Mouse (Mus musculus): ENCODE data around the gene Zfp638. TPM values are rescaled to one million over a fixed set of nuclear protein-coding genes. Genes with fewer than 3 reads are reported as not detected.

Gene Zfp638
- polyA plus RNA-seq (2012; rRNA removed): 7.5 and 7.9 TPM in 2 replicates

GRCm38 (mm10) chr6:83866954-83867597, at the start of gene Zfp638:
Gene Zfp638 (plus strand): TSS chr6:83867109.

DNA sequence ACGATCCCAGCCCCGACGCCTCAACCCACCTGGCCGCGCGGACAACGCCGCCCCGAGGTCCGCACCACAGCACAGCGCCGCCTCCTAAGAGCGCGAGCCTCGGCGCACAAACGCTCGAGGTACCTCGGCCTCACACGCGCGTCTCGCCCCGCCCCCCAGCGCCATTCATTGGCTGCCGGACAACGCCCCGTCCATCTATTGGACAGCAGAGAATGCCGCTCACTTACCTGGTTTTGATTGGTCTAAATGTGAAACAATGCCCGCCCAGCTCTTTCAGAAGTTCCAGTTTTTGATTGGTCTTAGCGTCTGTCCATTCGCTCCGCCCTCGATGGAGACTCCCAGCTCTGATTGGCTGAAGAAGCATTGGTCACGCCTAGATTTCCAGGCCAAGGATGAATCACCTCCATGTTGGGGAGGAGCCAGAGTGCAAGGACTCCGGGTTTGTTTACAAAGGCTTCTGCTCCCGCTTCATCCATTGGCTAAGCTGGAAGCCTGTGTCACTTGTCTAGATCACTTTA, 35.2 kb upstream of the Zfp638 start, which contains the start of gene Paip2b:
TSS of gene Paip2b (minus strand) at position 136 of the 518 bp plus-strand sequence.

GRCm38 (mm10) chr6:84008363-84009171, 141.7 kb downstream of the Zfp638 start, which contains the start of gene Dysf:
Gene Dysf (plus strand): TSS chr6:84008590.

Other genes with a start within 250 kb of the Zfp638 start
- gene Clec4f, start 210.9 kb upstream of the Zfp638 start, polyA plus RNA-seq (2012; rRNA removed): not detected in 2 replicates
- gene Cd207, start 189.3 kb upstream of the Zfp638 start, polyA plus RNA-seq (2012; rRNA removed): not detected in 2 replicates
- gene Vax2, start 155.8 kb upstream of the Zfp638 start, polyA plus RNA-seq (2012; rRNA removed): not detected in 2 replicates
- 2.4 and 3.4 TPM in 2 replicates for gene Atp6v1b1, start 124.1 kb upstream of the Zfp638 start, polyA plus RNA-seq (2012; rRNA removed)
- not detected in 2 replicates for gene Ankrd53, start 104.5 kb upstream of the Zfp638 start, polyA plus RNA-seq (2012; rRNA removed)
- 130 and 137 TPM in 2 replicates for gene Tex261, start 91.3 kb upstream of the Zfp638 start, polyA plus RNA-seq (2012; rRNA removed)
- 20.8 and 24.5 TPM in 2 replicates for gene Nagk, start 72.1 kb upstream of the Zfp638 start, polyA plus RNA-seq (2012; rRNA removed)
- 8.2 and 9.2 TPM in 2 replicates for gene Paip2b, start 35.4 kb upstream of the Zfp638 start, polyA plus RNA-seq (2012; rRNA removed)
- 12.8 and 19.7 TPM in 2 replicates for gene Dysf, start 141.5 kb downstream of the Zfp638 start, polyA plus RNA-seq (2012; rRNA removed)

Measured in ovary, adult 2 months (tissue).